Mouse (Mus musculus): Measurements from ENCODE around the gene Gsg1l2. TPM values are rescaled to one million over a fixed set of nuclear protein-coding genes. Genes with fewer than 3 reads are reported as not detected.

Gsg1l2 gene
- polyA plus RNA-seq, 1 experiment from 2014 or later = not detected

- DNase-seq (ENCODE audit: low spot score) (no peak), ATAC-seq (ENCODE audit: low read depth) (no peak)
- Histone ChIP-seq H3K27me3 (replicated peaks; ENCODE audit: control insufficient read depth, insufficient read depth, low read length) (no peaks in the 10 kb centered on the region), H3K4me2 (ENCODE audit: low read depth, low read length) (no peak overlapping the region), H3K36me3 (ENCODE audit: control insufficient read depth, insufficient read depth, low read length) (no peaks in the 10 kb centered on the region), H3K9me3 (ENCODE audit: control insufficient read depth, low read length) (no peaks in the 10 kb centered on the region), H3K4me1 (ENCODE audit: control insufficient read depth, insufficient read depth, low read length) (no peaks in the 10 kb centered on the region), H3K27ac (replicated peaks; ENCODE audit: low read depth, low read length) (no peak overlapping the region), H3K9ac (ENCODE audit: low read depth, low read length) (no peak overlapping the region), H3K4me3 (ENCODE audit: low read depth, low read length) (no peak overlapping the region)
- 100% methylated on average over 1 of the region's 1 CpGs for WGBS
These were observed 31.1 kb downstream of the Gsg1l2 start for GRCm38 (mm10) chr11:67805538-67805937.

GRCm38 (mm10) chr11:67806832-67807597 lies 32.6 kb downstream of the Gsg1l2 start:
- Histone ChIP-seq H3K27ac (replicated peaks; ENCODE audit: low read depth, low read length) (no peak overlapping the region), H3K36me3 (ENCODE audit: control insufficient read depth, insufficient read depth, low read length) (no peaks in the 10 kb centered on the region), H3K4me2 (ENCODE audit: low read depth, low read length) (no peak overlapping the region), H3K4me1 (ENCODE audit: control insufficient read depth, insufficient read depth, low read length) (no peaks in the 10 kb centered on the region), H3K9ac (ENCODE audit: low read depth, low read length) (no peak overlapping the region), H3K27me3 (replicated peaks; ENCODE audit: control insufficient read depth, insufficient read depth, low read length) (no peaks in the 10 kb centered on the region), H3K4me3 (ENCODE audit: low read depth, low read length) (no peak overlapping the region), H3K9me3 (ENCODE audit: control insufficient read depth, low read length) (no peaks in the 10 kb centered on the region)
- 82% methylated on average over 11 of the region's 11 CpGs for WGBS
- no peak for ATAC-seq (ENCODE audit: low read depth)
- no peak for DNase-seq (ENCODE audit: low spot score)

GRCm38 (mm10) chr11:67808051-67808450 lies 33.6 kb downstream of the Gsg1l2 start:
- H3K36me3 ChIP-seq (ENCODE audit: control insufficient read depth, insufficient read depth, low read length) = no peaks in the 10 kb centered on the region
- H3K4me2 ChIP-seq (ENCODE audit: low read depth, low read length) = no peak overlapping the region
- H3K9me3 ChIP-seq (ENCODE audit: control insufficient read depth, low read length) = no peaks in the 10 kb centered on the region
- WGBS = 88% methylated on average over 5 of the region's 5 CpGs
- H3K27ac ChIP-seq (replicated peaks; ENCODE audit: low read depth, low read length) = no peak overlapping the region
- no peaks in the 10 kb centered on the region for H3K27me3 ChIP-seq (replicated peaks; ENCODE audit: control insufficient read depth, insufficient read depth, low read length)
- no peak for DNase-seq (ENCODE audit: low spot score)
- no peak overlapping the region for H3K9ac ChIP-seq (ENCODE audit: low read depth, low read length)
- no peak for ATAC-seq (ENCODE audit: low read depth)
- H3K4me1 ChIP-seq (ENCODE audit: control insufficient read depth, insufficient read depth, low read length) = no peaks in the 10 kb centered on the region
- H3K4me3 ChIP-seq (ENCODE audit: low read depth, low read length) = no peak overlapping the region

GRCm38 (mm10) chr11:67811535-67811934 lies 37.1 kb downstream of the Gsg1l2 start:
- DNase-seq (ENCODE audit: low spot score) (no peak), ATAC-seq (ENCODE audit: low read depth) (no peak)
- no peak overlapping the region for H3K4me3 ChIP-seq (ENCODE audit: low read depth, low read length)
- H3K4me2 ChIP-seq (ENCODE audit: low read depth, low read length) = no peak overlapping the region
- no peaks in the 10 kb centered on the region for H3K36me3 ChIP-seq (ENCODE audit: control insufficient read depth, insufficient read depth, low read length)
- H3K27me3 ChIP-seq (replicated peaks; ENCODE audit: control insufficient read depth, insufficient read depth, low read length) = no peaks in the 10 kb centered on the region
- H3K27ac ChIP-seq (replicated peaks; ENCODE audit: low read depth, low read length) = no peak overlapping the region
- H3K9ac ChIP-seq (ENCODE audit: low read depth, low read length) = no peak overlapping the region
- no peaks in the 10 kb centered on the region for H3K4me1 ChIP-seq (ENCODE audit: control insufficient read depth, insufficient read depth, low read length)
- WGBS = 76% methylated on average over 6 of the region's 6 CpGs
- H3K9me3 ChIP-seq (ENCODE audit: control insufficient read depth, low read length) = no peaks in the 10 kb centered on the region

GRCm38 (mm10) chr11:67819604-67820003 lies 45.2 kb downstream of the Gsg1l2 start:
- H3K4me3 ChIP-seq (ENCODE audit: low read depth, low read length) = no peak overlapping the region
- 9% methylated on average over 5 of the region's 5 CpGs for WGBS
- DNase-seq (ENCODE audit: low spot score) = peak; percentile 70

GRCm38 (mm10) chr11:67820221-67820620 lies 45.8 kb downstream of the Gsg1l2 start:
- H3K4me3 ChIP-seq (ENCODE audit: low read depth, low read length) = no peak overlapping the region
- ATAC-seq (ENCODE audit: low read depth) = no peak
- WGBS = 8% methylated on average over 4 of the region's 4 CpGs
- no peaks in the 10 kb centered on the region for H3K9me3 ChIP-seq (ENCODE audit: control insufficient read depth, low read length)
- H3K4me2 ChIP-seq (ENCODE audit: low read depth, low read length) = no peak overlapping the region; the same call in 1 of the 2 replicates
- no peaks in the 10 kb centered on the region for H3K27me3 ChIP-seq (replicated peaks; ENCODE audit: control insufficient read depth, insufficient read depth, low read length)
- no peaks in the 10 kb centered on the region for H3K36me3 ChIP-seq (ENCODE audit: control insufficient read depth, insufficient read depth, low read length)
- no peak overlapping the region for H3K27ac ChIP-seq (replicated peaks; ENCODE audit: low read depth, low read length)
- no peaks in the 10 kb centered on the region for H3K4me1 ChIP-seq (ENCODE audit: control insufficient read depth, insufficient read depth, low read length)
- DNase-seq (ENCODE audit: low spot score) = peak; percentile 51
- H3K9ac ChIP-seq (ENCODE audit: low read depth, low read length) = no peak overlapping the region

More at GRCm38 (mm10) chr11:67819604-67820003, 45.2 kb downstream of the Gsg1l2 start:
- H3K27me3 ChIP-seq (replicated peaks; ENCODE audit: control insufficient read depth, insufficient read depth, low read length) = no peaks in the 10 kb centered on the region
- H3K36me3 ChIP-seq (ENCODE audit: control insufficient read depth, insufficient read depth, low read length) = no peaks in the 10 kb centered on the region
- H3K9me3 ChIP-seq (ENCODE audit: control insufficient read depth, low read length) = no peaks in the 10 kb centered on the region
- no peak overlapping the region for H3K9ac ChIP-seq (ENCODE audit: low read depth, low read length)
- no peak for ATAC-seq (ENCODE audit: low read depth)
- H3K4me1 ChIP-seq (ENCODE audit: control insufficient read depth, insufficient read depth, low read length) = no peaks in the 10 kb centered on the region
- peak overlapping the region; percentile 42 for H3K4me2 ChIP-seq (ENCODE audit: low read depth, low read length)
- H3K27ac ChIP-seq (replicated peaks; ENCODE audit: low read depth, low read length) = no peak overlapping the region

GRCm38 (mm10) chr11:67821560-67821959 lies 47.2 kb downstream of the Gsg1l2 start:
- ATAC-seq (ENCODE audit: low read depth) (no peak), DNase-seq (ENCODE audit: low spot score) (no peak)
- Histone ChIP-seq H3K9me3 (ENCODE audit: control insufficient read depth, low read length) (no peaks in the 10 kb centered on the region), H3K27me3 (replicated peaks; ENCODE audit: control insufficient read depth, insufficient read depth, low read length) (no peaks in the 10 kb centered on the region), H3K9ac (ENCODE audit: low read depth, low read length) (no peak overlapping the region), H3K4me3 (ENCODE audit: low read depth, low read length) (no peak overlapping the region), H3K36me3 (ENCODE audit: control insufficient read depth, insufficient read depth, low read length) (no peaks in the 10 kb centered on the region), H3K4me1 (ENCODE audit: control insufficient read depth, insufficient read depth, low read length) (no peaks in the 10 kb centered on the region), H3K27ac (replicated peaks; ENCODE audit: low read depth, low read length) (no peak overlapping the region), H3K4me2 (ENCODE audit: low read depth, low read length) (no peak overlapping the region)
- 84% methylated on average over 6 of the region's 6 CpGs for WGBS

GRCm38 (mm10) chr11:67828360-67829059 lies 54.1 kb downstream of the Gsg1l2 start:
- peak; percentile 47; the same call in 1 of the 2 replicates for ATAC-seq (ENCODE audit: low read depth)
- H3K4me1 ChIP-seq (ENCODE audit: control insufficient read depth, insufficient read depth, low read length) = 0 out of 2 replicates have a peak, but pooled peaks cover 4% of the 10 kb centered on the region
- no peaks in the 10 kb centered on the region for H3K27me3 ChIP-seq (replicated peaks; ENCODE audit: control insufficient read depth, insufficient read depth, low read length)
- WGBS = 36% methylated on average over 12 of the region's 12 CpGs
- DNase-seq (ENCODE audit: low spot score) = peak; percentile 75
- no peak overlapping the region for H3K9ac ChIP-seq (ENCODE audit: low read depth, low read length)
- H3K9me3 ChIP-seq (ENCODE audit: control insufficient read depth, low read length) = no peaks in the 10 kb centered on the region
- H3K27ac ChIP-seq (replicated peaks; ENCODE audit: low read depth, low read length) = no peak overlapping the region; the same call in 1 of the 2 replicates
- no peak overlapping the region for H3K4me2 ChIP-seq (ENCODE audit: low read depth, low read length)
- no peaks in the 10 kb centered on the region for H3K36me3 ChIP-seq (ENCODE audit: control insufficient read depth, insufficient read depth, low read length)
- no peak overlapping the region for H3K4me3 ChIP-seq (ENCODE audit: low read depth, low read length)

Data from embryonic facial prominence, embryonic 14.5 days (tissue).